ENCODE assay signal across 8 mouse cellular contexts in the genomic region with DNA sequence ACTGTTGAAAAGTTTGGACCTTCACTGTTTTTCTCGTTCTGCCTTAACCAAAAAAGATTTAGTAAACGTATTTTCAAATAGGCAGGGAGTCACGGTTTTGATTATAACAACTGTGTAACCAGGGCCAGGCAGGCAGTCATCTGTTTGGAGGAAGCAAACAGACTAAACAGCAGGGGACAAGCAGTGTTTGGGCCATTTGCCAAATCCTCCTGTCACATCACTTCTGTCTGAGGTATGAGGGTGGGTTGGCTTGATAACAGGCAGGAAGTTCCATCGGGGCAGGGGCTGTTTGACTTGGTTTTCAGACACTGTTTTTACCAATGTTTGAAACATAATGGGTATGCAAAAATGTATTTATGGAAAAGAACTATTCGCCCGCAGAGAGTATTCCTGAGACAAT. TPM values are rescaled to one million over a fixed set of nuclear protein-coding genes. Genes with fewer than 3 reads are reported as not detected.
A peak's percentile ranks its signal among the peaks of the same experiment; 100 is the strongest.
DNase-seq lines count a peak whose midpoint lies in the region; ATAC-seq lines count a peak whose summit lies in the region.

No protein-coding gene starts in this region.

- DNase-seq in left cerebral cortex, postnatal 4 days, result peak; percentile 77
- DNase-seq in left cerebral cortex, adult 11 months (ENCODE audit: low spot score), result no peak
- DNase-seq in cerebellum, adult 9-11 months, result peak; percentile 59
- peak; percentile 33 to 43 for DNase-seq in lung, postnatal 4 days
- DNase-seq in gastrocnemius, postnatal 10 days, result no peak
- no peak for DNase-seq in adrenal gland, postnatal 25 days

- 19% methylated on average over 6 of the region's 6 CpGs for WGBS in heart, embryonic 16.5 days

- H3K36me3 ChIP-seq in heart, embryonic 16.5 days (ENCODE audit: control insufficient read depth, insufficient read depth), result no peaks in the 10 kb centered on the region

- peak overlapping the region; percentile 41; the same call in 1 of the 2 replicates for H3K4me2 ChIP-seq in heart, embryonic 16.5 days (ENCODE audit: low read depth, low read length)

- H3K4me1 ChIP-seq in heart, embryonic 16.5 days (ENCODE audit: control insufficient read depth, insufficient read depth, low read length), result peaks cover 65% of the 10 kb centered on the region

- no peaks in the 10 kb centered on the region for H3K9me3 ChIP-seq in heart, embryonic 16.5 days (replicated peaks; ENCODE audit: control insufficient read depth, low read length)

- no peak; the same call in 1 of the 2 replicates for ATAC-seq in heart, embryonic 16.5 days (replicated peaks; ENCODE audit: extremely low read depth, insufficient read depth, low FRiP score)
- ATAC-seq in frontal cortex, adult (ENCODE audit: low TSS enrichment), result no peak

- H3K27ac ChIP-seq in heart, embryonic 16.5 days (ENCODE audit: low read length), result peak overlapping the region; percentile 63

- no peaks in the 10 kb centered on the region for H3K27me3 ChIP-seq in heart, embryonic 16.5 days (ENCODE audit: control insufficient read depth, insufficient read depth, low read length)

- intact Hi-C loops in left cerebral cortex, postnatal 4 days (cut with DNase I), result no loop called here

- H3K9ac ChIP-seq in heart, embryonic 16.5 days (ENCODE audit: low read length), result no peak overlapping the region

- no peak overlapping the region for H3K4me3 ChIP-seq in heart, embryonic 16.5 days (ENCODE audit: low read length)

RNA-seq across cellular contexts. Expression of gene Zfand3, which starts 22.1 kb away (rescaled TPM):
- 100 to 1,000 TPM in 1 of 2 experiments, 10 to 100 TPM in 1; 95.4 to 103 TPM for total RNA-seq in left cerebral cortex, postnatal 4 days (2021)
- polyA plus RNA-seq in heart, embryonic 16.5 days (2015; fragmentation: Nextera tagmentation; extraction: Ambion mirVana), result 51.8 and 55.8 TPM in 2 replicates
- 100 to 1,000 TPM; 111 to 119 TPM for total RNA-seq in gastrocnemius, postnatal 10 days (2021)
- 138 and 144 TPM in 2 replicates for total RNA-seq in adrenal gland, postnatal 25 days (2021)

RNA-seq across cellular contexts. Expression of gene Mdga1, which starts 56.7 kb away (rescaled TPM):
- 10 to 100 TPM; 85.6 to 92.9 TPM for total RNA-seq in left cerebral cortex, postnatal 4 days (2021)
- 5.4 and 5.7 TPM in 2 replicates for polyA plus RNA-seq in heart, embryonic 16.5 days (2015; fragmentation: Nextera tagmentation; extraction: Ambion mirVana)
- 10 to 100 TPM; 62.3 to 71.8 TPM for total RNA-seq in gastrocnemius, postnatal 10 days (2021)
- total RNA-seq in adrenal gland, postnatal 25 days (2021), result 1.4 and 1.9 TPM in 2 replicates

Comparison
In these comparisons a context has a peak if more than half of its experiments do, and no peak if none do; other contexts are left out.
1. DNase-seq: peak in left cerebral cortex, postnatal 4 days (single experiment), cerebellum, adult 9-11 months (single experiment) and lung, postnatal 4 days (2 of 2); none in left cerebral cortex, adult 11 months (single experiment), gastrocnemius, postnatal 10 days (single experiment) and adrenal gland, postnatal 25 days (single experiment).
2. RNA of gene Mdga1, which starts 56.7 kb away (total RNA-seq): 85.6 to 92.9 TPM in left cerebral cortex, postnatal 4 days and 62.3 to 71.8 TPM in gastrocnemius, postnatal 10 days; 1.4 to 1.9 TPM in adrenal gland, postnatal 25 days; every median in the first group is over 10 times any median in the second.